Mouse (Mus musculus) limb, embryonic 14.5 days (tissue): ENCODE data around the gene Ilf2. TPM values are rescaled to one million over a fixed set of nuclear protein-coding genes. Genes with fewer than 3 reads are reported as not detected.

Experiments used
- ATAC-seq: fragments of 200-750 bp; cut with Nextera tagmentation; 2 replicates; pipeline ENCODE4 v1.8.0; 2017; ENCODE audit warnings: low read depth, moderate number of reproducible peaks, moderate TSS enrichment; ENCODE audit not compliant: low FRiP score
- DNase-seq: peaks from one replicate; pipeline ENCODE4 v3.0.0-alpha.2; 2015; ENCODE audit warnings: low spot score
- H3K27ac ChIP-seq: fragments of 300-500 bp; sonication (generic); replicated peaks from 2 replicates; pipeline ENCODE4 v1.5.1; 2014; ENCODE audit warnings: low read depth, mild to moderate bottlenecking, low read length, moderate library complexity, mixed read lengths
- H3K27me3 ChIP-seq: fragments of 300-500 bp; sonication (generic); 2 replicates; pipeline ENCODE4 v1.6.1; 2014; ENCODE audit warnings: low read length, mixed read lengths; ENCODE audit not compliant: control insufficient read depth, insufficient read depth
- H3K36me3 ChIP-seq: fragments of 300-500 bp; sonication (generic); 2 replicates; pipeline ENCODE4 v1.6.1; 2014; ENCODE audit warnings: mild to moderate bottlenecking, low read length, moderate library complexity, mixed read lengths; ENCODE audit not compliant: control insufficient read depth, insufficient read depth
- H3K4me1 ChIP-seq: fragments of 300-500 bp; sonication (generic); 2 replicates; pipeline ENCODE4 v1.6.1; 2014; ENCODE audit warnings: antibody characterized with exemption, low read length, mixed read lengths; ENCODE audit not compliant: control insufficient read depth, insufficient read depth
- H3K4me2 ChIP-seq: fragments of 300-500 bp; sonication (generic); replicated peaks from 2 replicates; pipeline ENCODE4 v1.6.1; 2014; ENCODE audit warnings: low read depth, mild to moderate bottlenecking, low read length, moderate library complexity; ENCODE audit not compliant: severe bottlenecking
- H3K4me3 ChIP-seq: fragments of 300-500 bp; sonication (generic); replicated peaks from 2 replicates; pipeline ENCODE4 v1.5.1; 2014; ENCODE audit warnings: low read length
- H3K9ac ChIP-seq: fragments of 300-500 bp; sonication (generic); 2 replicates; pipeline ENCODE4 v1.6.1; 2014; ENCODE audit warnings: mild to moderate bottlenecking, low read depth, low read length, moderate library complexity; ENCODE audit not compliant: severe bottlenecking
- H3K9me3 ChIP-seq: fragments of 300-500 bp; sonication (generic); 2 replicates; pipeline ENCODE4 v1.6.1; 2016; ENCODE audit warnings: low read length; ENCODE audit not compliant: control insufficient read depth
- POLR2A ChIP-seq: fragments of 200-500 bp; IDR thresholded peaks from 2 replicates; pipeline ENCODE4 v1.8.0; 2012; ENCODE audit warnings: inconsistent platforms, mild to moderate bottlenecking, moderate library complexity, borderline replicate concordance; ENCODE audit not compliant: insufficient read depth, insufficient read length; ENCODE audit errors: extremely low read depth
- WGBS: fragments of 180-500 bp; shearing (Covaris S2); extraction: QIAGEN DNeasy Blood & Tissue Kit; methylation state at CpG from one replicate; pipeline ENCODE4 v1.1.7; 2014; 5-methylcytosine and 5-hydroxymethylcytosine counted together
- polyA plus RNA-seq, 2 experiments: library from polyadenylated mRNA; depleted of rRNA in 1 of 2; stranded (reverse) in 1 of 2; unstranded in 1 of 2; fragments of >200 nt; fragmentation: Nextera tagmentation in 1 of 2; extraction: Ambion mirVana in 1 of 2; gene quantifications; 2 replicates each; pipeline versions ENCODE4 v1.2.1 to v1.2.3; 2012 to 2014

Gene Ilf2
- polyA plus RNA-seq (2012; rRNA removed) (117 and 137 TPM in 2 replicates), polyA plus RNA-seq (2014; fragmentation: Nextera tagmentation; extraction: Ambion mirVana) (169 and 186 TPM in 2 replicates)

GRCm38 (mm10) chr3:90475831-90476611 lies at the start of gene Ilf2:
Ilf2 (plus strand) TSS chr3:90476126.
- TF ChIP-seq POLR2A: peak; percentile 94; the same call in 1 of the 2 replicates
- peak; percentile 98 for ATAC-seq
- Histone ChIP-seq H3K4me1 (peaks cover 5% of the 10 kb centered on the region), H3K27ac (peak within 1 kb of the TSS; percentile 93), H3K9me3 (no peaks in the 10 kb centered on the region), H3K27me3 (no peaks in the 10 kb centered on the region), H3K36me3 (peaks cover 33% of the 10 kb centered on the region), H3K4me3 (peak within 1 kb of the TSS; percentile 84), H3K9ac (peak within 1 kb of the TSS; percentile 92), H3K4me2 (peak within 1 kb of the TSS; percentile 58)
- DNase-seq: peak; percentile 99
- 1% methylated on average over 45 of the region's 45 CpGs for WGBS

GRCm38 (mm10) chr3:90427574-90427973 lies 48.4 kb upstream of the Ilf2 start:
- 100% methylated on average over 1 of the region's 1 CpGs for WGBS
- Histone ChIP-seq H3K4me3 (no peak overlapping the region), H3K36me3 (peaks cover 24% of the 10 kb centered on the region), H3K9me3 (no peaks in the 10 kb centered on the region), H3K27ac (no peak overlapping the region), H3K4me2 (no peak overlapping the region), H3K27me3 (no peaks in the 10 kb centered on the region), H3K9ac (no peak overlapping the region), H3K4me1 (peaks cover 12% of the 10 kb centered on the region)
- ATAC-seq: no peak
- TF ChIP-seq POLR2A: no peak
- DNase-seq: no peak

- H3K4me1 ChIP-seq: peaks cover 12% of the 10 kb centered on the region
- DNase-seq: no peak
- no peak overlapping the region for H3K4me3 ChIP-seq
- no peaks in the 10 kb centered on the region for H3K9me3 ChIP-seq
- no peak overlapping the region for H3K4me2 ChIP-seq
- no peak for TF ChIP-seq POLR2A
- ATAC-seq: no peak
- 72% methylated on average over 6 of the region's 6 CpGs for WGBS
- H3K36me3 ChIP-seq: peaks cover 18% of the 10 kb centered on the region
- H3K9ac ChIP-seq: no peak overlapping the region
- no peak overlapping the region for H3K27ac ChIP-seq
- H3K27me3 ChIP-seq: no peaks in the 10 kb centered on the region
Observed at GRCm38 (mm10) chr3:90428186-90428585, 47.7 kb upstream of the Ilf2 start.

- H3K4me3 ChIP-seq: no peak overlapping the region
- no peak for DNase-seq
- 0 out of 2 replicates have a peak, but pooled peaks cover 8% of the 10 kb centered on the region for H3K36me3 ChIP-seq
- 90% methylated on average over 3 of the region's 3 CpGs for WGBS
- no peak for TF ChIP-seq POLR2A
- no peaks in the 10 kb centered on the region for H3K9me3 ChIP-seq
- no peak for ATAC-seq
- no peak overlapping the region for H3K4me2 ChIP-seq
- H3K9ac ChIP-seq: no peak overlapping the region
- no peak overlapping the region for H3K27ac ChIP-seq
- H3K27me3 ChIP-seq: no peaks in the 10 kb centered on the region
- H3K4me1 ChIP-seq: peaks cover 12% of the 10 kb centered on the region
Observed at GRCm38 (mm10) chr3:90429576-90429975, 46.4 kb upstream of the Ilf2 start.

- WGBS: 21% methylated on average over 2 of the region's 2 CpGs
- peak overlapping the region; percentile 65 for H3K4me3 ChIP-seq
- no peaks in the 10 kb centered on the region for H3K27me3 ChIP-seq
- peaks cover 12% of the 10 kb centered on the region for H3K4me1 ChIP-seq
- H3K27ac ChIP-seq: no peak overlapping the region
- peak overlapping the region; percentile 92 for H3K4me2 ChIP-seq
- 0 out of 2 replicates have a peak, but pooled peaks cover 2% of the 10 kb centered on the region for H3K36me3 ChIP-seq
- ATAC-seq (no peak), DNase-seq (no peak)
- peak overlapping the region; percentile 84 for H3K9ac ChIP-seq
- H3K9me3 ChIP-seq: no peaks in the 10 kb centered on the region
- TF ChIP-seq POLR2A: no peak
Observed at GRCm38 (mm10) chr3:90432348-90432747, 43.6 kb upstream of the Ilf2 start.
